Mouse (Mus musculus) neural tube, embryonic 14.5 days (tissue): Measurements from ENCODE around the gene Prkcsh. TPM values are rescaled to one million over a fixed set of nuclear protein-coding genes. Genes with fewer than 3 reads are reported as not detected.

ENCODE experiments used
- ATAC-seq: fragments of 200-750 bp; cut with Nextera tagmentation; 2 replicates; pipeline ENCODE4 v1.8.0; 2017; ENCODE audit warnings: low read depth, mild to moderate bottlenecking, moderate TSS enrichment, moderate library complexity
- H3K27ac ChIP-seq: fragments of 300-500 bp; sonication (generic); 2 replicates; pipeline ENCODE4 v1.5.1; 2014; ENCODE audit warnings: low read depth, mild to moderate bottlenecking, control low read depth, low read length, moderate library complexity, mixed read lengths
- H3K27me3 ChIP-seq: fragments of 300-500 bp; sonication (generic); 2 replicates; pipeline ENCODE4 v1.6.1; 2014; ENCODE audit warnings: low read length; ENCODE audit not compliant: control insufficient read depth, insufficient read depth
- H3K36me3 ChIP-seq: fragments of 300-500 bp; sonication (generic); 2 replicates; pipeline ENCODE4 v1.6.1; 2014; ENCODE audit warnings: low read length, mixed read lengths; ENCODE audit not compliant: control insufficient read depth, insufficient read depth
- H3K4me1 ChIP-seq: fragments of 300-500 bp; sonication (generic); 2 replicates; pipeline ENCODE4 v1.6.1; 2014; ENCODE audit warnings: low read length; ENCODE audit not compliant: control insufficient read depth, insufficient read depth
- H3K4me2 ChIP-seq: fragments of 300-500 bp; sonication (generic); 2 replicates; pipeline ENCODE4 v1.6.1; 2014; ENCODE audit warnings: mild to moderate bottlenecking, low read depth, low read length, control low read depth
- H3K4me3 ChIP-seq: fragments of 300-500 bp; sonication (generic); 2 replicates; pipeline ENCODE4 v1.5.1; 2014; ENCODE audit warnings: low read depth, low read length, control low read depth, mixed read lengths
- H3K9ac ChIP-seq: fragments of 300-500 bp; sonication (generic); replicated peaks from 2 replicates; pipeline ENCODE4 v1.6.1; 2014; ENCODE audit warnings: low read depth, mild to moderate bottlenecking, control low read depth, low read length, mixed read lengths
- H3K9me3 ChIP-seq: fragments of 300-500 bp; sonication (generic); 2 replicates; pipeline ENCODE4 v1.6.1; 2016; ENCODE audit warnings: low read length; ENCODE audit not compliant: control insufficient read depth
- WGBS: fragments of 180-500 bp; shearing (Covaris S2); extraction: QIAGEN DNeasy Blood & Tissue Kit; methylation state at CpG from one replicate; pipeline ENCODE4 v1.1.7; 2014; 5-methylcytosine and 5-hydroxymethylcytosine counted together
- polyA plus RNA-seq: library from polyadenylated mRNA; unstranded; fragments of >200 nt; fragmentation: Nextera tagmentation; extraction: Ambion mirVana; gene quantifications from 2 replicates; pipeline ENCODE4 v1.2.1, GENCODE M21; 2014

The Prkcsh gene
- polyA plus RNA-seq, 1 experiment from 2014 or later, result 74.1 TPM

- H3K27me3 ChIP-seq, result no peaks in the 10 kb centered on the region
- H3K9me3 ChIP-seq, result no peaks in the 10 kb centered on the region
- no peak for ATAC-seq
- no peaks in the 10 kb centered on the region for H3K4me1 ChIP-seq
- H3K4me2 ChIP-seq, result no peak overlapping the region
- 23% methylated on average over 7 of the region's 7 CpGs for WGBS
- peaks cover 35% of the 10 kb centered on the region for H3K36me3 ChIP-seq
- H3K4me3 ChIP-seq, result no peak overlapping the region
- no peak overlapping the region for H3K27ac ChIP-seq
- no peak overlapping the region for H3K9ac ChIP-seq
These were observed 25.9 kb downstream of the Prkcsh start for GRCm38 (mm10) chr9:22028467-22028866.

GRCm38 (mm10) chr9:22030386-22030785, 27.8 kb downstream of the Prkcsh start:
- ATAC-seq, result no peak
- peaks cover 28% of the 10 kb centered on the region for H3K36me3 ChIP-seq
- no peak overlapping the region for H3K4me2 ChIP-seq
- no peaks in the 10 kb centered on the region for H3K9me3 ChIP-seq
- no peaks in the 10 kb centered on the region for H3K27me3 ChIP-seq
- no peak overlapping the region for H3K4me3 ChIP-seq
- WGBS, result 96% methylated on average over 9 of the region's 9 CpGs
- no peak overlapping the region for H3K27ac ChIP-seq
- no peak overlapping the region for H3K9ac ChIP-seq
- H3K4me1 ChIP-seq, result peaks cover 2% of the 10 kb centered on the region; the same call in 1 of the 2 replicates

GRCm38 (mm10) chr9:22035300-22036044, 32.9 kb downstream of the Prkcsh start:
- Histone ChIP-seq H3K9ac (no peak overlapping the region), H3K4me1 (peaks cover 10% of the 10 kb centered on the region), H3K27ac (peak overlapping the region; percentile 34; the same call in 1 of the 2 replicates), H3K9me3 (no peaks in the 10 kb centered on the region), H3K4me3 (no peak overlapping the region), H3K36me3 (peaks cover 22% of the 10 kb centered on the region), H3K27me3 (no peaks in the 10 kb centered on the region), H3K4me2 (no peak overlapping the region)
- ATAC-seq, result peak; percentile 54
- 15% methylated on average over 6 of the region's 6 CpGs for WGBS

GRCm38 (mm10) chr9:22037826-22038225, 35.2 kb downstream of the Prkcsh start:
- no peak overlapping the region for H3K9ac ChIP-seq
- H3K4me1 ChIP-seq, result peaks cover 10% of the 10 kb centered on the region
- H3K4me3 ChIP-seq, result no peak overlapping the region
- no peaks in the 10 kb centered on the region for H3K9me3 ChIP-seq
- no peaks in the 10 kb centered on the region for H3K27me3 ChIP-seq
- 86% methylated on average over 10 of the region's 10 CpGs for WGBS
- peaks cover 15% of the 10 kb centered on the region; the same call in 1 of the 2 replicates for H3K36me3 ChIP-seq
- H3K27ac ChIP-seq, result no peak overlapping the region
- no peak for ATAC-seq
- no peak overlapping the region for H3K4me2 ChIP-seq

- no peaks in the 10 kb centered on the region for H3K36me3 ChIP-seq
- no peak overlapping the region for H3K4me2 ChIP-seq
- WGBS, result 55% methylated on average over 2 of the region's 2 CpGs
- H3K27ac ChIP-seq, result no peak overlapping the region
- H3K9me3 ChIP-seq, result no peaks in the 10 kb centered on the region
- H3K27me3 ChIP-seq, result no peaks in the 10 kb centered on the region
- H3K9ac ChIP-seq, result no peak overlapping the region
- no peak overlapping the region for H3K4me3 ChIP-seq
- no peak for ATAC-seq
- no peaks in the 10 kb centered on the region for H3K4me1 ChIP-seq
These were observed 39.2 kb downstream of the Prkcsh start for GRCm38 (mm10) chr9:22041832-22042231.

- H3K4me2 ChIP-seq, result peak overlapping the region; percentile 14; the same call in 1 of the 2 replicates
- H3K9ac ChIP-seq, result no peak overlapping the region
- H3K4me3 ChIP-seq, result no peak overlapping the region
- 64% methylated on average over 9 of the region's 9 CpGs for WGBS
- H3K9me3 ChIP-seq, result no peaks in the 10 kb centered on the region
- no peaks in the 10 kb centered on the region for H3K36me3 ChIP-seq
- no peak overlapping the region for H3K27ac ChIP-seq
- H3K27me3 ChIP-seq, result no peaks in the 10 kb centered on the region; the same call in 1 of the 2 replicates
- peaks cover 26% of the 10 kb centered on the region for H3K4me1 ChIP-seq
- no peak for ATAC-seq
These were observed 44.7 kb downstream of the Prkcsh start for GRCm38 (mm10) chr9:22047329-22047728.

- 66% methylated on average over 11 of the region's 11 CpGs for WGBS
- no peak for ATAC-seq
These were observed 46.7 kb downstream of the Prkcsh start for GRCm38 (mm10) chr9:22049315-22049714.

GRCm38 (mm10) chr9:22049721-22050270, 47.2 kb downstream of the Prkcsh start:
- Histone ChIP-seq H3K9me3 (no peaks in the 10 kb centered on the region), H3K4me1 (peaks cover 26% of the 10 kb centered on the region), H3K27me3 (no peaks in the 10 kb centered on the region; the same call in 1 of the 2 replicates), H3K4me3 (peak overlapping the region; percentile 92), H3K36me3 (no peaks in the 10 kb centered on the region), H3K9ac (peak overlapping the region; percentile 93), H3K4me2 (peak overlapping the region; percentile 74), H3K27ac (peak overlapping the region; percentile 94)
- ATAC-seq, result no peak
- 17% methylated on average over 4 of the region's 4 CpGs for WGBS

More at GRCm38 (mm10) chr9:22049315-22049714, 46.7 kb downstream of the Prkcsh start:
- Histone ChIP-seq H3K27me3 (no peaks in the 10 kb centered on the region; the same call in 1 of the 2 replicates), H3K36me3 (no peaks in the 10 kb centered on the region), H3K4me2 (peak overlapping the region; percentile 74), H3K9me3 (no peaks in the 10 kb centered on the region), H3K27ac (no peak overlapping the region), H3K9ac (peak overlapping the region; percentile 93), H3K4me3 (peak overlapping the region; percentile 92), H3K4me1 (peaks cover 26% of the 10 kb centered on the region)

- Histone ChIP-seq H3K4me2 (peak overlapping the region; percentile 74), H3K4me3 (peak overlapping the region; percentile 92), H3K36me3 (no peaks in the 10 kb centered on the region), H3K27ac (peak overlapping the region; percentile 94), H3K9me3 (no peaks in the 10 kb centered on the region), H3K27me3 (no peaks in the 10 kb centered on the region; the same call in 1 of the 2 replicates), H3K9ac (peak overlapping the region; percentile 93), H3K4me1 (peaks cover 26% of the 10 kb centered on the region)
- WGBS, result under 1% methylated on average over 35 of the region's 43 CpGs
- peak; percentile 26 for ATAC-seq
These were observed 47.8 kb downstream of the Prkcsh start for GRCm38 (mm10) chr9:22050351-22050889.
